Mouse (Mus musculus): ENCODE results near the gene Jak1.

The Jak1 gene

DNA sequence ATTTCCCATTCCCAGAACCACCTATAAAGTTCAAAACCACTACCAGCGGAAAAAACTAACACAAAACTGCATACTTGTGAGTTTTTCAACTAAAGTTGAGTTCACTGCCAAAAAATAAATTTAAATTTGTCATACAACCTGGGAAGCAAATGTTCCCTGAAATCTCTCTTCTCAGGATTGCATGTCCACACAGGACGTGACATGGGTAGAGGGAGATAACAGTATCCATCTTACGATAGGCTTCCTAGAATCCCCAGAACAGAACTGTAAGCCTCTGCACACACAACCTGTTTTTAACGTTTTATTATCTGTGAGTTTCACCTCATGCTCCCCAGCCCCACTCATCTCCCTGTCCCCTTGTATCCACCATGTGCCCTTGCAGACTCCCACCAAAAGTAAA is 26.5 kb downstream of the Jak1 start:
- no peak for DNase-seq (ENCODE audit: low spot score)

GRCm38 (mm10) chr4:101236797-101237196 is 28.3 kb downstream of the Jak1 start:
- DNase-seq (ENCODE audit: low spot score), result no peak

DNA sequence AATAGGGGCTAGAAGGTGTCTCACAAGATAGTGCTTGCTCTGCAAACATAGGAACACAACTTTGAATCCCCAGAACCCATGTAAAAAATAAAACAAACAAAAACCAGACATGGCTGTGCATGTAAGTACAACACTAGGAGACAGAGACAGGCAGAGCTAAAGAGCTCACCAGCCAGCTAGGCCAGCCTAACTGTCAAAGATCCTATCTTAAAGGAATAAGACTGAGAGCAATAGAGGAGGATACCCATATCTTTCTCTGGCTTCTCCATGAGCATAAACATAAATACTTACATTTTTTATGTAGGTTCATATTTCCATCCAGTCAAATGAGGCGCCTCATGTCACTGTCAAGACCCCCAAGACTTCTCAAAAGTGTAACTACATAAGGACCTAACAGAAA is 29.1 kb downstream of the Jak1 start:
- no peak for DNase-seq (ENCODE audit: low spot score)

DNA sequence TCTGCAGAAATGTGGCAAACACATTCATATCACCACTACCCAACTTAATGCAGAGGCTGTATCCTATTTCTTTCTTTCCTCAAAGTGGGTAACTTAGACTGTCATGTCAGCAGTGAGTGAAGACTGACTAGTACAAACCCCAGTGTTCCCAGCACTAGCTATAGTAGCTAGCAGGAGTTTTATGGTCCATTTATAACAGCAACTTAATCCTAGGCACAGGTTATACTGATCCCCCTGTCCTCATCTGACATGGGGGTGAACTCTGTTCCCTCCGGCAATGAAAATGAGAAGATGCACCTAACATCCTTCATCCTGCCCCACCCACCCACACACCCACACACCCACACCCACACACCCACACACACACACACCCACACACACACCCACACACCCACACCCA is 30.3 kb downstream of the Jak1 start:
- no peak for DNase-seq (ENCODE audit: low spot score)

DNA sequence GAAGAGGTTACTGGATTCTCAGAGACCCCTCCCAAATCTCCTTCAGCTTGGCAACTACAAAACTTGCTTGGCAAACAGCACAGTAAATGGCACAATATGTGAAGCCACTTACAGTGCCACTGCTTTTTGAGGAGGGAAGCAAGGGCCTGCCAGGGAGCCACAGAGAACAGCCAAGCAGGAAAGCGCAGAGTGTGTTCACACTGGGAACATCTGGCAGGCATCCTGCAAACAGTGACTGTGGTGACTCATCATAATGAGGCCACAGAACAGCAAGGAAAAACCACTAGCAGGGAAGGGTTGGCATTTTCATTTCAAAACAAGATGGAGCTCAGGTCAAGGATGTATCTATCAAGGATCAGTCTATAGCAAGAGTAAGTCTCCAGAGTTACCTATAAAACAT is 30.8 kb downstream of the Jak1 start:
- DNase-seq (ENCODE audit: low spot score), result peak; percentile 59

DNA sequence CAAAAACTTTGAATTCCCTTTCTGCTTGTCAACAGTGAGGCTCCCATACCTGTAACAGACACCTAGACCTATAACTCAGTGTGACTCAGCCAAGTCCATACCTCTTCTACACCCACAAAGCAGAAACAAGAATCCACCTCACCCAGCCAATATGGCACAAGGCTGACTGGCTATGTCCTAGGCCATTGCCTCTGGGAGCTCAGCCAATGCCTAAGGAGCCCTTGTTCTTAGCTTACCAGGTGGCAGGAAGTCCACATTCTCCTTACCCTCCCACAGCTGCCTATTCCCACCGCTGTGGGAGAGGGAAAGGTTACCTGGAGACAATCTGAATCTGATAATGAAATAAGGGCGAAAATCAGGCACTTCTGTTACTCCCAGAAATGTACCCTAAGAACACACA is 34.5 kb downstream of the Jak1 start:
- DNase-seq (ENCODE audit: low spot score), result no peak

DNA sequence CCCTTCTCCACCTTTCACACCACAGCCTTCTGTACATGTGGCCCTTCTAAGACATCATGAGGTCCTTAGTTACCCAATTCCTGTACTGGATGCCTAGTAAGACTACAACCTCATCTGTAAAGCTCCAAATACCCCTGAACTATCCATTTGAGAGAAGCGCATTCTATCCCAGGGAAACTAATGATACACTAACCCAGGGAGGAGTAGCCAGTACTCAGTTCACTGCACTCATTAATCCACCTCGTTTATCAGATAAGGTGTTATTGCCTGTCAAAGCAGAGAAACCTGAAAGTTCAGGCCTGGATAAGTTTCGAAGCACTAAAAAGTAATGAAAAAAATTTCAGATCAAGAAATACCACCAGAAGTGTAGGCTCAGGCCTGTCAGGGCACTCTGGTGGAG is 37.7 kb downstream of the Jak1 start:
- DNase-seq (ENCODE audit: low spot score), result no peak

GRCm38 (mm10) chr4:101225984-101226383 is 39.1 kb downstream of the Jak1 start:
- DNase-seq (ENCODE audit: low spot score), result no peak

DNA sequence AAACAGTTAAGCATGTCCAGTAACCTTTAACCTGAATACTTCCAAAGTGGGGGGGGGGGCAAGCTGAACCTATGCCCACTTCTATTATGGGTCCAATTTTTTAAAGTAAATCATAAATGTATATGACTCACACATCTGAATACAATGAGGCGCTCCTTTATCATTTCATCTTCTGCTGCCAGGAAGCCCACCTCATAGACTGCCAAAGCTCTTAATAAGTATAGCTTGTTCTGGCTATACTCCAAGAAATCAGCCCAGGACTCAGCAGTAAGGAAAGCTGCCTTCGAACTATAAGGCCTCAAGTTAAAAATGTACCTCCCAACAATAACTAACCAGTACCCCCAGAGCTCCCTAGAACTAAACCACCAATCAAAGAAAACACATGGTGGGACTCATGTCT is 44.1 kb downstream of the Jak1 start:
- no peak for DNase-seq (ENCODE audit: low spot score)

DNA sequence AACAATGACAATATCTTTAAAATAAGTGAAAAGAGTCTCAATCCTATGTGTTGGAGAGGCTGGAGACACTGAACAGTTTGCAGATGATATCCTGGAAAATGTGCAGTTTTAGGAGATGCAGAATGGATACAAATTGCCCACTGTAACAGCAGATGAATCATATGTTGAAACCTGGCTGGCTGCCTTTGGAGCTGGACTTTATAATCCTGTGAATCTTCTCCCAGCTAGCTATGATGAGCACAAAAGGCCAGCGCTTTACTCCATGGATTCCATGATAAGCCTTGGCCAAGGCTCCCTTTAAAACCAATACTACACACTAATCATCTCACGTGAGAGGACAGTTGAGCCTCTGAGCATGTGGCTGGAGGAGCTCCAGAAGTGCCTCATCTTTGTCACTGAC is 45.2 kb downstream of the Jak1 start:
- DNase-seq (ENCODE audit: low spot score), result no peak

DNA sequence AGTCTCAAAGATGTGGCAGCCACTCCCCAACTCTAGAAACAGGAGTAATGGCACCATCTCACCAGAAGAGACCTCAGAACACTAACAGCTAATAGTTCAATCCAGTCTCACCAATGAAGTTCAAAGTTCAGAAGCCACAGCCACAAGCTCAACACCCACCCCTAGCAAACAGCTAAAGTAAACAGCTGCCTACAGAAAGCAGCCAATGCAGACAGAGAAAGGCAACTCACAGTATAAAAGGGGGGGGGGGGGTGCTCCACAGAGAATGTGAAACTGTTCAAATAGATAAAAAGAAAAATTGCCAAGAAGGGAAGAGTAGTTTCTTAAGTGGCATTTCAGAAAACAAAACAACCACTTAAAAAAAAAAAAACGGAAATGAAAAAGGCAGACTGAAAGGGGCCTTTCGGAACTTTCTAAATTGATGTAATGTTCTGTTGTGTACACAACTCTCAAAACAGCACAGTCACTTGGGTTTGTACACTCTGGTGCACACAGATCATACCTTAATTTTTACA is 48.0 kb downstream of the Jak1 start:
- no peak for DNase-seq (ENCODE audit: low spot score)

- DNase-seq (ENCODE audit: low spot score), result no peak
These were observed 48.8 kb downstream of the Jak1 start for GRCm38 (mm10) chr4:101216286-101216685.

DNA sequence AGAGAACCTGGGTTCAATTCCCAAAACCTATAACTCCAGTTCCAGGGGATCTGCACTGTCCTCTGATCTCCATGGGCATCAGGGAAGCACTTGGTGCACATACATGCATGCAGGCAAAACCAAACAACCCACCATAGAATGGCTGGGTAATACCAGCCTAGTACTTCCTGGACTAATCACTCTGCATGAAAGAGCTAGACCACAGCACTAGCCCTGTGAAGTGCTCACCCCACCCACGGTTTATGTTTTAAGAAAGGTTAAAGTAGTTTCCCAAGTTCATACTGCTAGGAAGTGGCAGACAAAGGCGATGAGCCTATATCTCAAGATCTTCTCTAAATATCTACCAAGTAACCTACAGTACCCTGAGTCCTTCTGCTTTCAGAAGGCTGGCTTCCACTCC is 51.6 kb downstream of the Jak1 start:
- DNase-seq (ENCODE audit: low spot score), result no peak

DNA sequence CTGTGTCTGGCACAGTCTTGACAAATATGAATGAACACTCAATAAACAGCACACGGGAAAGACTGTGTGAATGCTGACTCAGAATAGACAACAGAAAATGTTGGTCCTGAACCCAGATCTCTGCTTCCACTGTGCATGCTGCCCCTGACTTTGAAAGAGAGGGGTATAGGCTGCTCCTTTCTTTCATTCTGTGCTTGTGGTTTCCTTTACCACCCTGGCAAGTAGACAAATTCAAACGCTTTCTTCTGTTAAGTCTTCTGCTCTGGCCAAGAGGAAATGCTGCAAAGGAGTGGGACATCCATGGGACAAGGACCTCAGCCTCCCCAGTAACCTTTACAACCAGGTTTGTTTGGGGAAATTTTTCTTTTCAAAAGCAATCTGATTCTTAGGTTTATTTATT is 57.6 kb downstream of the Jak1 start:
- no peak for DNase-seq (ENCODE audit: low spot score)

- no peak for DNase-seq (ENCODE audit: low spot score)
These were observed 61.6 kb downstream of the Jak1 start for GRCm38 (mm10) chr4:101203518-101203917.

- peak; percentile 20 for DNase-seq (ENCODE audit: low spot score)
These were observed 62.5 kb downstream of the Jak1 start for GRCm38 (mm10) chr4:101202626-101203025.

DNA sequence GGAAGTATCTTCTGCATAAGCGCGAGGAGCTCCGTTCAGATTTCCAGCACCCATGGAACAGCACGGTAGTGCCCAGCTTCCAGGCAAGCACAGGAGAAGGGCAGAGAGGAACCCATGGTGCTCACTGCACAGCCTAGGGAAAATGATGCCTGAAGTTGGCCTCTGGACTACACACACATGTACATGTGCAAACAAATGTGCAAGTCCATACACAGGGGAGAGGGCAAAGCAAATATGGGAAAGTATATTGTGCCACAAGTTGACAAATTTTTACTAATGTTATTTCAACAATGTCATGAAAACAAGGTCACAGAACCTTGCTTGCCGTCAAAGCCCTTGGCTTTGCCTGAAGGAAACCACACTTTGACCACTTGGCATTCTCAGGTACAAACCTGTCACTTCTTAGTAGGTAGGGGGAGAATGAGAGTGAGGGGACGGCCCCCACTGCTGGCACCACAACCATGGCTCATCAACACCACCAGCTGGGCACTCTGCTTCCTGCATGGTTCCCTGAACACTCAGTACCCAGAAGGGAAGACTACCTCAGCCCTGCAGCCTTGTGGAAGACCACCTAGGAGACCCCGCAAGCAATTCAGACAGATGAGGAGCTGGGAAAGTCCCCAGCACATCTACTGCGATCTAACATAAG is 65.5 kb downstream of the Jak1 start:
- no peak for DNase-seq (ENCODE audit: low spot score)

GRCm38 (mm10) chr4:101198333-101198732 is 66.7 kb downstream of the Jak1 start:
- peak; percentile 47 for DNase-seq (ENCODE audit: low spot score)

- no peak for DNase-seq (ENCODE audit: low spot score)
These were observed 67.5 kb downstream of the Jak1 start for GRCm38 (mm10) chr4:101197421-101198170.

GRCm38 (mm10) chr4:101196407-101196806 is 68.7 kb downstream of the Jak1 start:
- no peak for DNase-seq (ENCODE audit: low spot score)

GRCm38 (mm10) chr4:101194170-101194569 is 70.9 kb downstream of the Jak1 start:
- no peak for DNase-seq (ENCODE audit: low spot score)

GRCm38 (mm10) chr4:101192241-101192976 is 72.7 kb downstream of the Jak1 start:
- no peak for DNase-seq (ENCODE audit: low spot score)

GRCm38 (mm10) chr4:101187381-101187780 is 77.7 kb downstream of the Jak1 start:
- no peak for DNase-seq (ENCODE audit: low spot score)

Data from ovary, adult 18-20 months (tissue).